Mouse (Mus musculus) bone marrow, adult 2 months (tissue): ENCODE results near the gene Atl3.

Experiments used
- CTCF ChIP-seq: fragments of 200-500 bp; IDR thresholded peaks from 2 replicates; pipeline ENCODE4 v1.5.1; 2011; ENCODE audit warnings: low read length, control low read depth; ENCODE audit not compliant: control insufficient read depth, insufficient read depth
- POLR2A ChIP-seq: fragments of 200-500 bp; IDR thresholded peaks from 2 replicates; pipeline ENCODE4 v1.6.1; 2011; ENCODE audit warnings: low read depth, mild to moderate bottlenecking, control low read depth, low read length, borderline replicate concordance; ENCODE audit not compliant: control insufficient read depth

GRCm38 (mm10) chr19:7583599-7583998 lies 89.8 kb downstream of the Atl3 start:
- TF ChIP-seq CTCF (no peak), POLR2A (no peak)
